Mouse (Mus musculus) megakaryocyte, embryonic 14.5 days (primary cell): ENCODE data around the gene Atg4c.

ENCODE experiments used
- FLI1 ChIP-seq: IDR thresholded peaks from 2 replicates; pipeline ENCODE4 v1.6.1; 2012; ENCODE audit warnings: low read length, inconsistent platforms, mixed read lengths
- GATA1 ChIP-seq: IDR thresholded peaks from 3 replicates; pipeline ENCODE4 v1.6.1; 2012; ENCODE audit warnings: mixed read lengths, low read length, inconsistent platforms, borderline replicate concordance

DNA sequence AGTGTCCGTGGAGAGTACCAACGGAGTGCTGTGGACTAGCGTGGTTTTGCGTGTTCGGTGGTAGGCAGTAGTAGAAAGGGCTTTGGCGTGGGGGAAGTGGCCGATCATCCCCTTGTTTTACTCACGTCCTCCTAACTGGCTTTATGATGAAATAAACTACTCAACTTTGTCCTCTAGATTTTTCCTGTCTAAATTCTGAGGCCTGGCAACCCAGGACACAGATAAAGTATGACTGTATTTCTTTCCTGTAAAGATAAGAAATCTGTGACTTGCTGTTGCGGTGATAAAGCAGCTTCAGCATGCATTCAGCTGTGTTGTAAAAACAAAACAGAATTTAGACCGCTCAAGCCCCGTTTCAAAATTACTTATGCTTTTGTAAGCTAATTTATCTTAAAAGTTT, 59.2 kb downstream of the Atg4c start:
- TF ChIP-seq GATA1, result no peak
- no peak for TF ChIP-seq FLI1
